In the genomic region with DNA sequence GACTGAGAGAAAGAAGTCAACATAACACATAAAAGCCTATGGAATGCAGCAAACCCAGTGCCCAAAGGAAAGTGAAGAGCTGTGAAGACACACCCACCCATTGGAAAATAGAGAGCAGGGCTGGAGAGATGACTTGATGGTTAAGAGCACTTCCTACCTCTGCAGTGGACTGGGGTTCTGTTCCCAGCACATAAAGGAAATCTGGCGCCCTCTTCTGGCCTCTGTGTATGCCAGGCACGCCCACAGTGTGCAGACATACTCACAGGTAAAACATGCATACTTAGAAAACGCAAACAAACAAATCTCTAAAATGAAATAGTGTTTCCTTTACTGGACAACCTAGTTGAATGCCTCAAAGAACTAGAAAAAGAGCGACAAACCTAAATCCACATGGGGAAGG, we compare ENCODE assay signal across 19 mouse cellular contexts.
DNase-seq lines count a peak whose midpoint lies in the region; ATAC-seq and TF ChIP-seq lines count a peak whose summit lies in the region.
"Had no signal": no experiment of that assay in that cellular context is flagged by ENCODE, and none has a peak within 500 bp of the region (broad histone marks: within the 10 kb centered on the region; RNA-seq: fewer than 3 reads in every experiment).

No protein-coding gene starts in this region.

- no peak overlapping the region for H3K9ac ChIP-seq in kidney, postnatal 0 days (ENCODE audit: low read depth, low read length)
- H3K9ac ChIP-seq in kidney, embryonic 14.5 days (ENCODE audit: low read depth, low read length): no peak overlapping the region
- H3K9ac ChIP-seq: forebrain, embryonic 12.5 days; heart, embryonic 13.5 days; midbrain, embryonic 12.5 days had no signal

- no peak for TF ChIP-seq POLR2A in testis, adult 2 months (IDR thresholded peaks at IDR 0.05; ENCODE audit: control insufficient read depth, low read depth, low read length)
- TF ChIP-seq POLR2A in small intestine, adult 2 months (IDR thresholded peaks at IDR 0.05; ENCODE audit: low read depth, low read length): no peak

- peak; percentile 40; the same call in 1 of the 2 replicates for TF ChIP-seq CTCF in kidney, postnatal 0 days (IDR thresholded peaks at IDR 0.05; ENCODE audit: low read depth)
- peak; percentile 31; the same call in 1 of the 2 replicates for TF ChIP-seq CTCF in testis, adult 2 months (IDR thresholded peaks at IDR 0.05; ENCODE audit: control insufficient read depth, insufficient read depth, insufficient replicate concordance, low read depth, low read length)
- peak; percentile 33; the same call in 1 of the 2 replicates for TF ChIP-seq CTCF in small intestine, adult 2 months (IDR thresholded peaks at IDR 0.05; ENCODE audit: extremely low read depth, insufficient read length, insufficient replicate concordance, low read depth, low read length)

- H3K4me3 ChIP-seq in kidney, postnatal 0 days (replicated peaks; ENCODE audit: low read depth, low read length): no peak overlapping the region
- H3K4me3 ChIP-seq in kidney, embryonic 14.5 days (ENCODE audit: low read length): no peak overlapping the region
- H3K4me3 ChIP-seq in testis, adult 2 months (ENCODE audit: control insufficient read depth, low read depth, low read length): no peak overlapping the region
- H3K4me3 ChIP-seq in small intestine, adult 2 months (ENCODE audit: low read depth, low read length): no peak overlapping the region
- H3K4me3 ChIP-seq: forebrain, embryonic 12.5 days; heart, embryonic 13.5 days; left cerebral cortex, adult 2 months; midbrain, embryonic 12.5 days had no signal

- no peaks in the 10 kb centered on the region for H3K27me3 ChIP-seq in kidney, postnatal 0 days (ENCODE audit: insufficient read depth, low read length)
- no peaks in the 10 kb centered on the region for H3K27me3 ChIP-seq in kidney, embryonic 14.5 days (ENCODE audit: control insufficient read depth, insufficient read depth, low read length)
- no peaks in the 10 kb centered on the region for H3K27me3 ChIP-seq in testis, adult 2 months (ENCODE audit: control insufficient read depth, insufficient read depth, low read length)
- H3K27me3 ChIP-seq in small intestine, adult 2 months (ENCODE audit: control insufficient read depth, insufficient read depth, low read length): 0 out of 2 replicates have a peak, but pooled peaks cover 2% of the 10 kb centered on the region
- H3K27me3 ChIP-seq: heart, embryonic 13.5 days; midbrain, embryonic 12.5 days had no signal

- H3K4me1 ChIP-seq in kidney, postnatal 0 days (replicated peaks; ENCODE audit: insufficient read depth, low read length): no peaks in the 10 kb centered on the region
- H3K4me1 ChIP-seq in kidney, embryonic 14.5 days (ENCODE audit: control insufficient read depth, insufficient read depth, low read length): peaks cover 6% of the 10 kb centered on the region; the same call in 1 of the 2 replicates
- H3K4me1 ChIP-seq in testis, adult 2 months (ENCODE audit: control insufficient read depth, insufficient read depth, low read length): no peaks in the 10 kb centered on the region
- peaks cover 2% of the 10 kb centered on the region; the same call in 1 of the 2 replicates for H3K4me1 ChIP-seq in small intestine, adult 2 months (ENCODE audit: control insufficient read depth, insufficient read depth, insufficient read length, low read length)
- H3K4me1 ChIP-seq: forebrain, embryonic 12.5 days; midbrain, embryonic 12.5 days had no signal

- H3K27ac ChIP-seq in kidney, postnatal 0 days: no peak overlapping the region
- H3K27ac ChIP-seq in kidney, embryonic 14.5 days (ENCODE audit: low read depth, low read length): no peak overlapping the region
- H3K27ac ChIP-seq in testis, adult 2 months (ENCODE audit: control insufficient read depth, insufficient read depth, low read depth, low read length): no peak overlapping the region
- H3K27ac ChIP-seq in small intestine, adult 2 months (ENCODE audit: insufficient read depth, low read depth, low read length): no peak overlapping the region
- H3K27ac ChIP-seq: forebrain, embryonic 12.5 days; heart, embryonic 13.5 days; hindbrain, postnatal 0 days; left cerebral cortex, adult 2 months; midbrain, embryonic 12.5 days had no signal

- ATAC-seq in kidney, postnatal 0 days (replicated peaks; ENCODE audit: low FRiP score, low read depth): no peak
- ATAC-seq in kidney, embryonic 14.5 days (ENCODE audit: low FRiP score, low TSS enrichment): no peak
- ATAC-seq: hindbrain, postnatal 0 days had no signal

- peak; percentile 36 for DNase-seq in adrenal gland, postnatal 14 days
- DNase-seq in adrenal gland, postnatal 4 days (ENCODE audit: low spot score in 2 of 2): no peak
- DNase-seq in kidney, postnatal 0 days (ENCODE audit: low spot score): no peak
- DNase-seq in testis, postnatal 14 days (ENCODE audit: low spot score): no peak
- DNase-seq in urinary bladder, postnatal 36 days (ENCODE audit: low spot score in 2 of 2): no peak
- DNase-seq: cerebellum, adult 9-11 months; heart, postnatal 4 days; lung, adult 18-20 months; right cerebral cortex, postnatal 4 days; thymus, adult 2 months had no signal

- no peak overlapping the region for H3K4me2 ChIP-seq in kidney, postnatal 0 days (ENCODE audit: low read length)
- no peak overlapping the region for H3K4me2 ChIP-seq in kidney, embryonic 14.5 days (replicated peaks; ENCODE audit: low read depth, low read length)
- H3K4me2 ChIP-seq: forebrain, embryonic 12.5 days; heart, embryonic 13.5 days; midbrain, embryonic 12.5 days had no signal

- 84% methylated on average over 4 of the region's 4 CpGs for WGBS in kidney, postnatal 0 days
- WGBS in kidney, embryonic 14.5 days: 81% methylated on average over 4 of the region's 4 CpGs
- WGBS in small intestine, adult 2 months: 82% methylated on average over 4 of the region's 4 CpGs

- no peaks in the 10 kb centered on the region for H3K36me3 ChIP-seq in kidney, postnatal 0 days (ENCODE audit: insufficient read depth, low read length)
- no peaks in the 10 kb centered on the region for H3K36me3 ChIP-seq in kidney, embryonic 14.5 days (ENCODE audit: control insufficient read depth, insufficient read depth, low read length)
- no peaks in the 10 kb centered on the region for H3K36me3 ChIP-seq in testis, adult 2 months (ENCODE audit: control insufficient read depth, insufficient read depth, low read length)
- H3K36me3 ChIP-seq in small intestine, adult 2 months (ENCODE audit: control insufficient read depth, insufficient read depth, low read length): no peaks in the 10 kb centered on the region
- H3K36me3 ChIP-seq: forebrain, embryonic 12.5 days; G1E; heart, embryonic 13.5 days; midbrain, embryonic 12.5 days had no signal

- no peaks in the 10 kb centered on the region for H3K9me3 ChIP-seq in kidney, postnatal 0 days (replicated peaks; ENCODE audit: low read length)
- H3K9me3 ChIP-seq in kidney, embryonic 14.5 days (ENCODE audit: control insufficient read depth, low read length): no peaks in the 10 kb centered on the region
- H3K9me3 ChIP-seq: forebrain, embryonic 12.5 days; heart, embryonic 13.5 days; midbrain, embryonic 12.5 days had no signal
